Mouse (Mus musculus) induced T-regulatory cell, adult 2 months (primary cell): Measurements from ENCODE around the gene Fxyd3.

Experiments used
- DNase-seq: peaks from one replicate; pipeline ENCODE4 v3.0.0-alpha.2; 2012; ENCODE audit warnings: low read depth

The Fxyd3 gene

GRCm38 (mm10) chr7:31072326-31072725 lies 4.2 kb downstream of the Fxyd3 start:
- no peak for DNase-seq

GRCm38 (mm10) chr7:31070324-31070723 lies 6.2 kb downstream of the Fxyd3 start:
- DNase-seq, result no peak

- DNase-seq, result no peak
Observed at GRCm38 (mm10) chr7:31069491-31069890, 7.0 kb downstream of the Fxyd3 start.

GRCm38 (mm10) chr7:31067836-31068235 lies 8.7 kb downstream of the Fxyd3 start:
- no peak for DNase-seq

- DNase-seq, result no peak
Observed at GRCm38 (mm10) chr7:31063074-31063560, 13.4 kb downstream of the Fxyd3 start.

GRCm38 (mm10) chr7:31060621-31061010 lies 15.9 kb downstream of the Fxyd3 start:
- DNase-seq, result no peak

- DNase-seq, result no peak
Observed at GRCm38 (mm10) chr7:31059919-31060620, 16.4 kb downstream of the Fxyd3 start.

GRCm38 (mm10) chr7:31059108-31059507 lies 17.4 kb downstream of the Fxyd3 start, which contains the start of gene Lgi4:
TSS of gene Lgi4 (plus strand) at chr7:31059342.
- peak; percentile 81 for DNase-seq

GRCm38 (mm10) chr7:31058211-31058610 lies 18.3 kb downstream of the Fxyd3 start:
- no peak for DNase-seq

- no peak for DNase-seq
Observed at GRCm38 (mm10) chr7:31057730-31058129, 18.8 kb downstream of the Fxyd3 start.

- DNase-seq, result no peak
Observed at GRCm38 (mm10) chr7:31057071-31057470, 19.4 kb downstream of the Fxyd3 start, which contains the start of gene Fxyd1. TSS of gene Fxyd1 (minus strand) at chr7:31057199.

- no peak for DNase-seq
Observed at GRCm38 (mm10) chr7:31056448-31056847, 20.1 kb downstream of the Fxyd3 start.

- DNase-seq, result no peak
Observed at GRCm38 (mm10) chr7:31055883-31056282, 20.6 kb downstream of the Fxyd3 start.

- no peak for DNase-seq
Observed at GRCm38 (mm10) chr7:31055354-31055824, 21.1 kb downstream of the Fxyd3 start.

GRCm38 (mm10) chr7:31054661-31055320 lies 21.7 kb downstream of the Fxyd3 start:
- no peak for DNase-seq

- DNase-seq, result no peak
Observed at GRCm38 (mm10) chr7:31053882-31054447, 22.5 kb downstream of the Fxyd3 start.

- peak; percentile 68 for DNase-seq
Observed at GRCm38 (mm10) chr7:31052636-31053434, 23.7 kb downstream of the Fxyd3 start.

GRCm38 (mm10) chr7:31052251-31052635 lies 24.3 kb downstream of the Fxyd3 start:
- no peak for DNase-seq

GRCm38 (mm10) chr7:31051321-31052021 lies 25.0 kb downstream of the Fxyd3 start, which contains the start of gene Fxyd7:
TSS of gene Fxyd7 (minus strand) at chr7:31051467.
- DNase-seq, result peak; percentile 55

GRCm38 (mm10) chr7:31050921-31051320 lies 25.6 kb downstream of the Fxyd3 start:
- DNase-seq, result no peak

GRCm38 (mm10) chr7:31050487-31050886 lies 26.0 kb downstream of the Fxyd3 start:
- DNase-seq, result peak; percentile 39
